Mouse (Mus musculus): ENCODE results near the gene Zfp51. TPM values are rescaled to one million over a fixed set of nuclear protein-coding genes. Genes with fewer than 3 reads are reported as not detected.
A peak's percentile ranks its signal among the peaks of the same experiment; 100 is the strongest.

Zfp51 gene
- total and polyA plus RNA-seq, 2 experiments from 2014 or later, result 5.1 to 9.7 TPM

DNA sequence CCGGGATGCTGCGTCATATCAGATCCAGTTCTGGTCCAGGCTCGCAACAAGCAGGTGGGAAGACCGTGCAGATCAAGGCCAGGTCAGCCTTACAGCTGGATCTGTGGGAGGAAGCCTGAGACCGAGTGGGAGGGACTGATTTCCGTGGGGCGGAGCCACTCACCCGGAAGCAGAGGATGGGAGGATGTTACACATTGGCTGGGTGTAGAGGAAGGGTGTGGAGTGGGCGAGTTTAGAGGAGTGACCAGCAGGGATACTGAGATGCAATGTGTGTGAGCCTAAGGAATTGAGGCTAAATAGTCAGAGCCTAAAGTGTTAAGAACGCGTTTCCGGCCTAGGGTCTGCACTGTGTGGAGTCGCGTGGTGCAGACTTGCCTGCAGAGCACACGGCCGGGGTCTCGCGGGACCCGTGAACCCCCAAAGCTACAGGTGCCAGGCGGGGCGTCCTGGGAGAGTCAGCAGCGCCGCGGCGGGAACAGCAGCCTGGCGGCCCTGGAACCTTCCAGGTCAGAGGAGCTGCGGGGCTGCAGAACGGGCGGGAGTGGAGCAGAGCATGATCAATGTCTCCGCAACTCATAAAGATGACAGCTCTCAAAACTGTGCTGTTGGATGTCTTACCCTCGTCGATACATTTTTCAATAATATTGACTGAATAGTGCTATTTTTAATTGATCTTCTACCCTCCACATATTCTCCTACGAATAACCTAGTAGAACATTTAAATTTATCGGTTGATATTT lies 38.8 kb downstream of the Zfp51 start, which contains the start of gene Zfp53:
Zfp53 (plus strand) TSS at position 239 of the 740 bp plus-strand sequence.
- H3K27ac ChIP-seq (ENCODE audit: low read depth), result peak within 1 kb of the TSS; percentile 60
- H3K4me2 ChIP-seq (ENCODE audit: low read depth, low read length), result peak within 1 kb of the TSS; percentile 87
- peaks cover 8% of the 10 kb centered on the region for H3K4me1 ChIP-seq (ENCODE audit: control insufficient read depth, insufficient read depth)
- ATAC-seq (ENCODE audit: insufficient read depth, low read depth) (peak; percentile 100), DNase-seq (ENCODE audit: low spot score) (peak; percentile 93)
- no peaks in the 10 kb centered on the region for H3K9me3 ChIP-seq (replicated peaks; ENCODE audit: control insufficient read depth, low read length)
- peak within 1 kb of the TSS; percentile 80 for H3K4me3 ChIP-seq (ENCODE audit: low read depth, low read length)
- no peaks in the 10 kb centered on the region for H3K27me3 ChIP-seq (ENCODE audit: control insufficient read depth, insufficient read depth, low read length)
- H3K36me3 ChIP-seq (replicated peaks; ENCODE audit: control insufficient read depth, insufficient read depth, low read length), result peaks cover 6% of the 10 kb centered on the region
- TF ChIP-seq CTCF (IDR thresholded peaks at IDR 0.05; ENCODE audit: low read depth) (no peak), EP300 (IDR thresholded peaks at IDR 0.05; ENCODE audit: low read depth) (no peak)
- peak within 1 kb of the TSS; percentile 65 for H3K9ac ChIP-seq (replicated peaks; ENCODE audit: low read depth, low read length)
- WGBS, result under 1% methylated on average over 34 of the region's 34 CpGs

- no peaks in the 10 kb centered on the region for H3K27me3 ChIP-seq (ENCODE audit: control insufficient read depth, insufficient read depth, low read length)
- no peak overlapping the region for H3K27ac ChIP-seq (ENCODE audit: low read depth)
- H3K9ac ChIP-seq (replicated peaks; ENCODE audit: low read depth, low read length), result peak overlapping the region; percentile 65
- WGBS, result 8% methylated on average over 8 of the region's 8 CpGs
- TF ChIP-seq EP300 (IDR thresholded peaks at IDR 0.05; ENCODE audit: low read depth), result no peak
- TF ChIP-seq CTCF (IDR thresholded peaks at IDR 0.05; ENCODE audit: low read depth), result no peak
- H3K4me2 ChIP-seq (ENCODE audit: low read depth, low read length), result peak overlapping the region; percentile 87
- DNase-seq (ENCODE audit: low spot score), result no peak
- no peak for ATAC-seq (ENCODE audit: insufficient read depth, low read depth)
- peak overlapping the region; percentile 80 for H3K4me3 ChIP-seq (ENCODE audit: low read depth, low read length)
- H3K9me3 ChIP-seq (replicated peaks; ENCODE audit: control insufficient read depth, low read length), result no peaks in the 10 kb centered on the region
- H3K36me3 ChIP-seq (replicated peaks; ENCODE audit: control insufficient read depth, insufficient read depth, low read length), result peaks cover 6% of the 10 kb centered on the region
- H3K4me1 ChIP-seq (ENCODE audit: control insufficient read depth, insufficient read depth), result peaks cover 8% of the 10 kb centered on the region
Measured at GRCm38 (mm10) chr17:21489500-21490001, 39.4 kb downstream of the Zfp51 start.

DNA sequence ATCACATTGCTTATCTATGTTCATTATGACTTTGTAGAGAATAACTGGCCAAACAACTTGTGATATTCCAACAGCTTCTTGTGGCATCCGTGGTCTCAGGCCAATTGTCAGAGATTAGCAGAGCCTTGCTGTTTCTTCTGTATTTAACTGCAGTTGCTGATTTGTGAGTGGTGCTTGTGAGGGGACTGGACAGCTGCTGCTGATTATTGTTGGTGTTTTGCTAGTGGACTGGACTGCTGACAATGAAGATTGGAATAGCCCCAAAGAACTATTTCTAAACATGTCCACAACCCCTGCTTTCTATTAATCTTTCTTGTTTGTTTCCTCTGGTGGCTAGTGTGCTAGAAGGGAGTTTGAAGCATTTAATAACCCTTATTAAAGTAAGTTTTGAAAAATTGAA lies 51.2 kb downstream of the Zfp51 start:
- no peak overlapping the region for H3K4me3 ChIP-seq (ENCODE audit: low read depth, low read length)
- H3K9me3 ChIP-seq (replicated peaks; ENCODE audit: control insufficient read depth, low read length), result 0 out of 2 replicates have a peak, but pooled peaks cover under 1% of the 10 kb centered on the region
- H3K27me3 ChIP-seq (ENCODE audit: control insufficient read depth, insufficient read depth, low read length), result no peaks in the 10 kb centered on the region
- peaks cover 4% of the 10 kb centered on the region for H3K36me3 ChIP-seq (replicated peaks; ENCODE audit: control insufficient read depth, insufficient read depth, low read length)
- 51% methylated on average over 1 of the region's 1 CpGs for WGBS
- H3K4me2 ChIP-seq (ENCODE audit: low read depth, low read length), result no peak overlapping the region
- TF ChIP-seq CTCF (IDR thresholded peaks at IDR 0.05; ENCODE audit: low read depth) (no peak), EP300 (IDR thresholded peaks at IDR 0.05; ENCODE audit: low read depth) (no peak)
- H3K27ac ChIP-seq (ENCODE audit: low read depth), result no peak overlapping the region
- no peaks in the 10 kb centered on the region for H3K4me1 ChIP-seq (ENCODE audit: control insufficient read depth, insufficient read depth)
- ATAC-seq (ENCODE audit: insufficient read depth, low read depth), result no peak
- H3K9ac ChIP-seq (replicated peaks; ENCODE audit: low read depth, low read length), result no peak overlapping the region
- no peak for DNase-seq (ENCODE audit: low spot score)

DNA sequence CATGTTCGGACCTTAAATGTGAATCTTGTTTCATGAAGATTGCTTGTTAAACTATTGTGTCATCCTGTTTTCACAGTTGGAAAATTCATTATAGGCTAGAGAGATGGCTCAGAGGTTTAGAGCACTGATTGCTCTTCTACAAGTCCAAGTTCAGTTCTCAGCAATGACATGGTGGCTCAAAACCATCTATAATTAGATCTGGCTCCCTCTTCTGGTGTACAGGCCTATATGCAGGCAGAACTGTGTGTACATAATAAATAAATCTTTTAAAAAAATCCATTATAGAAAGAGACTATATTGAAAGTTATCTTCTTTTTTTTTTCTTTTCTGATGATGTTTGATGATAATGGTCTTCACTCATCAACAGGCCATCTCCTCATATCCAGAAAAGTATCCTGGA lies 54.4 kb downstream of the Zfp51 start:
- H3K4me3 ChIP-seq (ENCODE audit: low read depth, low read length), result no peak overlapping the region
- no peak for TF ChIP-seq CTCF (IDR thresholded peaks at IDR 0.05; ENCODE audit: low read depth)
- no peak for TF ChIP-seq EP300 (IDR thresholded peaks at IDR 0.05; ENCODE audit: low read depth)
- no peak overlapping the region for H3K27ac ChIP-seq (ENCODE audit: low read depth)
- no peaks in the 10 kb centered on the region for H3K27me3 ChIP-seq (ENCODE audit: control insufficient read depth, insufficient read depth, low read length)
- no peak for DNase-seq (ENCODE audit: low spot score)
- peaks cover 11% of the 10 kb centered on the region for H3K36me3 ChIP-seq (replicated peaks; ENCODE audit: control insufficient read depth, insufficient read depth, low read length)
- no peak for ATAC-seq (ENCODE audit: insufficient read depth, low read depth)
- 96% methylated on average over 1 of the region's 1 CpGs for WGBS
- no peak overlapping the region for H3K9ac ChIP-seq (replicated peaks; ENCODE audit: low read depth, low read length)
- no peaks in the 10 kb centered on the region for H3K9me3 ChIP-seq (replicated peaks; ENCODE audit: control insufficient read depth, low read length)
- no peak overlapping the region for H3K4me2 ChIP-seq (ENCODE audit: low read depth, low read length)
- no peaks in the 10 kb centered on the region for H3K4me1 ChIP-seq (ENCODE audit: control insufficient read depth, insufficient read depth)

DNA sequence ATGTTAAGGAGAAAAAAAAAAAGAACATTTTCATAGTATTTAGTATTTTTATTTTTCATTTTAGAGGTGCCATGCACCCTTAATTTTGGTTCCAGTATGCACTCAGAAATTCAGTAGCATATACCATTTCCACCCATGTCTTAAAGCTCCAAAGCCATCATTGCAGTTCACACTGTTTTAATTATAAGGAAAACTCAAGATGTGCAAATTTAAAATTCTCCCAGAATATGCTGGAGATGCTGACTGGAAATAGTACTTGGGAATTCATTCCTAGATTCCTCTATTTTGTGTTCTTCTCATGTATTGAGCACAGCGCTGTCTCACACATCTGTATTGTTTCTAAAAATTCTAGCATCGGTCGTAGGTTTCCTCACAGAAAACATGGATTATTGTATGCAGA lies 56.1 kb downstream of the Zfp51 start:
- TF ChIP-seq CTCF (IDR thresholded peaks at IDR 0.05; ENCODE audit: low read depth) (no peak), EP300 (IDR thresholded peaks at IDR 0.05; ENCODE audit: low read depth) (no peak)
- Histone ChIP-seq H3K36me3 (replicated peaks; ENCODE audit: control insufficient read depth, insufficient read depth, low read length) (peaks cover 16% of the 10 kb centered on the region), H3K9ac (replicated peaks; ENCODE audit: low read depth, low read length) (no peak overlapping the region), H3K4me2 (ENCODE audit: low read depth, low read length) (no peak overlapping the region), H3K4me1 (ENCODE audit: control insufficient read depth, insufficient read depth) (no peaks in the 10 kb centered on the region), H3K27ac (ENCODE audit: low read depth) (no peak overlapping the region), H3K27me3 (ENCODE audit: control insufficient read depth, insufficient read depth, low read length) (no peaks in the 10 kb centered on the region), H3K9me3 (replicated peaks; ENCODE audit: control insufficient read depth, low read length) (no peaks in the 10 kb centered on the region), H3K4me3 (ENCODE audit: low read depth, low read length) (no peak overlapping the region)
- WGBS, result 95% methylated on average over 3 of the region's 3 CpGs
- ATAC-seq (ENCODE audit: insufficient read depth, low read depth) (no peak), DNase-seq (ENCODE audit: low spot score) (no peak)

Measured in heart, postnatal 0 days (tissue).